Mouse (Mus musculus) forebrain, embryonic 11.5 days (tissue): Measurements from ENCODE around the gene Phc1. TPM values are rescaled to one million over a fixed set of nuclear protein-coding genes. Genes with fewer than 3 reads are reported as not detected.

Experiments
- ATAC-seq: fragments of 200-750 bp; cut with Nextera tagmentation; replicated peaks from 2 replicates; pipeline ENCODE4 v1.8.0; 2017; ENCODE audit warnings: moderate TSS enrichment; ENCODE audit not compliant: low FRiP score
- DNase-seq: peaks from one replicate; pipeline ENCODE4 v3.0.0-alpha.2; 2017; ENCODE audit warnings: low spot score
- H3K27ac ChIP-seq: fragments of 300-500 bp; sonication (generic); 2 replicates; pipeline ENCODE4 v1.5.1; 2014; ENCODE audit warnings: low read depth, low read length
- H3K27me3 ChIP-seq: fragments of 300-500 bp; sonication (generic); 2 replicates; pipeline ENCODE4 v1.6.1; 2014; ENCODE audit warnings: mild to moderate bottlenecking, low read length, mixed read lengths; ENCODE audit not compliant: control insufficient read depth, insufficient read depth
- H3K36me3 ChIP-seq: fragments of 300-500 bp; sonication (generic); 2 replicates; pipeline ENCODE4 v1.6.1; 2014; ENCODE audit warnings: mild to moderate bottlenecking, low read length, moderate library complexity, mixed read lengths; ENCODE audit not compliant: control insufficient read depth, insufficient read depth
- H3K4me1 ChIP-seq: fragments of 300-500 bp; sonication (generic); replicated peaks from 2 replicates; pipeline ENCODE4 v1.6.1; 2014; ENCODE audit warnings: low read length, mixed read lengths; ENCODE audit not compliant: control insufficient read depth, insufficient read depth
- H3K4me2 ChIP-seq: fragments of 300-500 bp; sonication (generic); 2 replicates; pipeline ENCODE4 v1.6.1; 2014; ENCODE audit warnings: low read depth, mild to moderate bottlenecking, low read length, moderate library complexity, mixed read lengths; ENCODE audit not compliant: severe bottlenecking
- H3K4me3 ChIP-seq: fragments of 300-500 bp; sonication (generic); 2 replicates; pipeline ENCODE4 v1.5.1; 2014; ENCODE audit warnings: low read depth, low read length
- H3K9ac ChIP-seq: fragments of 300-500 bp; sonication (generic); 2 replicates; pipeline ENCODE4 v1.6.1; 2014; ENCODE audit warnings: low read length
- H3K9me3 ChIP-seq: fragments of 300-500 bp; sonication (generic); 2 replicates; pipeline ENCODE4 v1.6.1; 2016; ENCODE audit warnings: low read length, mixed read lengths; ENCODE audit not compliant: control insufficient read depth
- WGBS: fragments of 180-500 bp; shearing (Covaris S2); extraction: QIAGEN DNeasy Blood & Tissue Kit; methylation state at CpG from one replicate; pipeline ENCODE4 v1.1.7; 2014; 5-methylcytosine and 5-hydroxymethylcytosine counted together
- polyA plus RNA-seq: library from polyadenylated mRNA; unstranded; fragments of >200 nt; fragmentation: Nextera tagmentation; extraction: Ambion mirVana; gene quantifications from 2 replicates; pipeline ENCODE4 v1.2.1, GENCODE M21; 2014

The Phc1 gene
- polyA plus RNA-seq, 1 experiment from 2014 or later: 41.1 TPM

DNA sequence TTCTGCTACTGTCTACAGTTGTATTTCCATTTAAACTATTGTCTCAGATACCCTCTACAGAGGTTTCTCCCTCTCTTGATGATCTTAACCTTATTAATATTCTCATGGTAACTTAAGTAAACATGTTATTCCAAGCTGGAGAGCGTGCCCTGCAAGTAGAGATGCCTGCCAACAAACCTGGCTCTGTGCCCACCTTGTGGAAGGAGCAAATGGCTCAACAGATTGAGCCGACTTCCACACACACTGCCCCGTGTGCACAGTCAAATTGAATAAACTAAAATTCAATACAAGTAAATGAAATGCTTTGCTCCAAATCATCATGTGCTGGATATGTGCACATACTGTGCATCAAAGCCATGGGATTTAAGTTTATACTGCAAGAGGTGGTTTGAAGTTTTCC is 71.8 kb downstream of the Phc1 start:
- Histone ChIP-seq H3K36me3 (no peaks in the 10 kb centered on the region), H3K4me1 (no peaks in the 10 kb centered on the region), H3K4me3 (no peak overlapping the region), H3K4me2 (no peak overlapping the region), H3K9ac (no peak overlapping the region), H3K27ac (no peak overlapping the region), H3K9me3 (no peaks in the 10 kb centered on the region), H3K27me3 (no peaks in the 10 kb centered on the region)
- 80% methylated on average over 3 of the region's 3 CpGs for WGBS
- DNase-seq: no peak
- no peak for ATAC-seq

Other genes starting within 250 kb of the Phc1 start
- not detected in 2 replicates for gene Klrg1, start 57.7 kb downstream of the Phc1 start, polyA plus RNA-seq
- gene M6pr, start 31.8 kb downstream of the Phc1 start, polyA plus RNA-seq: 76.9 and 77.1 TPM in 2 replicates
- gene Rimklb, start 158.2 kb upstream of the Phc1 start, polyA plus RNA-seq: 62.9 and 64.9 TPM in 2 replicates
- 0.77 and 1.3 TPM in 2 replicates for gene Mfap5, start 165.3 kb upstream of the Phc1 start, polyA plus RNA-seq
- not detected in 2 replicates for gene Aicda, start 213.2 kb upstream of the Phc1 start, polyA plus RNA-seq